ENCODE assay signal across 10 mouse cellular contexts in the genomic region with DNA sequence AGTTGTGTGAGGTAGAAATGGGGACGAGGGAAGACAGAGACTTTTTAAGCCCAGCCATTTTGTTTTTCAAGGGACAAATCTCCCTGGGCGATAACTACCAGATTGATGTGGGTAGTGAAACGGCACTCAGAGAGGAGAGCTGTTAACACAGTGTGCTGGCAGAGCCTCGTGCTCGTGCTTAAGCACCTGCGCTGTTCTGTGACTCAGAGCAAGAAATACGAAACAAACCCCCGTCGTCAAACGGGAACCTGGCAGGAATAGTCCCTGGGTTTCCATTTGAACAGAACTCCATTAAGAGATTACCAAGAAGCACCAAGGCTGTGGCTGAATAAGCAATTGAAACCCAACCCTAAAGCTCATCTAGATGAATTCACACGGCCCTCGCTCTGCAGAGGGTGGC.
DNase-seq lines count a peak whose midpoint lies in the region; ATAC-seq lines count a peak whose summit lies in the region.
"Had no signal": no experiment of that assay in that cellular context is flagged by ENCODE, and none has a peak within 500 bp of the region (broad histone marks: within the 10 kb centered on the region; RNA-seq: fewer than 3 reads in every experiment).

No protein-coding gene starts in this region.

- DNase-seq in heart, adult 18-20 months = no peak
- DNase-seq in midbrain, embryonic 14.5 days = peak; percentile 23
- peak; percentile 87 for DNase-seq in layer of hippocampus, adult 9-11 months
- peak; percentile 41 for DNase-seq in right cerebral cortex, postnatal 14 days
- no peak for DNase-seq in embryo, embryonic 10 days (ENCODE audit: low spot score)
- DNase-seq in urinary bladder, postnatal 25 days (ENCODE audit: low spot score) = no peak
- DNase-seq: heart, postnatal 14 days; lung, postnatal 14 days had no signal

- H3K9me3 ChIP-seq in heart, embryonic 14.5 days (ENCODE audit: control insufficient read depth, low read length) = no peaks in the 10 kb centered on the region
- H3K9me3 ChIP-seq in midbrain, embryonic 14.5 days (ENCODE audit: control insufficient read depth, low read length) = no peaks in the 10 kb centered on the region
- no peaks in the 10 kb centered on the region for H3K9me3 ChIP-seq in midbrain, embryonic 16.5 days (replicated peaks; ENCODE audit: control insufficient read depth, low read length, poor library complexity, severe bottlenecking)

- no peak for ATAC-seq in heart, embryonic 14.5 days (ENCODE audit: insufficient number of reproducible peaks, insufficient read depth, low FRiP score, low read depth)
- no peak for ATAC-seq in midbrain, embryonic 14.5 days (ENCODE audit: low FRiP score, low TSS enrichment)
- ATAC-seq in midbrain, embryonic 16.5 days = no peak

- no peaks in the 10 kb centered on the region for H3K27me3 ChIP-seq in heart, embryonic 14.5 days (ENCODE audit: control insufficient read depth, insufficient read depth, low read length)
- no peaks in the 10 kb centered on the region for H3K27me3 ChIP-seq in midbrain, embryonic 14.5 days (ENCODE audit: control insufficient read depth, insufficient read depth, low read length)
- no peaks in the 10 kb centered on the region for H3K27me3 ChIP-seq in midbrain, embryonic 16.5 days (ENCODE audit: control insufficient read depth, insufficient read depth, low read depth, low read length)

- H3K4me3 ChIP-seq in heart, embryonic 14.5 days (ENCODE audit: control insufficient read depth in 1 of 2, insufficient read depth in 1 of 2, low read depth in 1 of 2, low read length in 2 of 2) = no peak overlapping the region
- H3K4me3 ChIP-seq in midbrain, embryonic 14.5 days (replicated peaks; ENCODE audit: low read depth, low read length) = no peak overlapping the region
- no peak overlapping the region for H3K4me3 ChIP-seq in midbrain, embryonic 16.5 days (ENCODE audit: low read depth, low read length)

- peak overlapping the region; percentile 42; the same call in 1 of the 2 replicates for H3K4me2 ChIP-seq in heart, embryonic 14.5 days (ENCODE audit: low read length)
- H3K4me2 ChIP-seq in midbrain, embryonic 14.5 days (ENCODE audit: low read length) = no peak overlapping the region
- H3K4me2 ChIP-seq in midbrain, embryonic 16.5 days (ENCODE audit: low read length) = no peak overlapping the region

- peaks cover 4 to 17% of the 10 kb centered on the region in 2 experiments; a peak in 3 of 4 replicates for H3K4me1 ChIP-seq in heart, embryonic 14.5 days (ENCODE audit: control insufficient read depth in 2 of 2, insufficient read depth in 2 of 2, low read length in 2 of 2)
- peaks cover 38% of the 10 kb centered on the region for H3K4me1 ChIP-seq in midbrain, embryonic 14.5 days (ENCODE audit: control insufficient read depth, insufficient read depth, low read length)
- peaks cover 22% of the 10 kb centered on the region for H3K4me1 ChIP-seq in midbrain, embryonic 16.5 days (ENCODE audit: control insufficient read depth, insufficient read depth, low read length)

- peak overlapping the region; percentile 21; the same call in 1 of the 2 replicates for H3K9ac ChIP-seq in heart, embryonic 14.5 days (ENCODE audit: low read length)
- no peak overlapping the region for H3K9ac ChIP-seq in midbrain, embryonic 14.5 days (replicated peaks; ENCODE audit: low read length)
- H3K9ac ChIP-seq in midbrain, embryonic 16.5 days (ENCODE audit: low read depth, low read length) = no peak overlapping the region

- H3K36me3 ChIP-seq in heart, embryonic 14.5 days (ENCODE audit: control insufficient read depth, insufficient read depth, low read length) = no peaks in the 10 kb centered on the region
- H3K36me3 ChIP-seq in midbrain, embryonic 14.5 days (ENCODE audit: control insufficient read depth, insufficient read depth, low read length) = no peaks in the 10 kb centered on the region
- H3K36me3 ChIP-seq in midbrain, embryonic 16.5 days (ENCODE audit: control insufficient read depth, insufficient read depth, low read length) = no peaks in the 10 kb centered on the region

- WGBS in heart, embryonic 14.5 days = 39% methylated on average over 12 of the region's 12 CpGs
- 57% methylated on average over 12 of the region's 12 CpGs for WGBS in midbrain, embryonic 14.5 days
- 35% methylated on average over 12 of the region's 12 CpGs for WGBS in midbrain, embryonic 16.5 days

- H3K27ac ChIP-seq in heart, embryonic 14.5 days (replicated peaks in 1 of 2; ENCODE audit: control insufficient read depth in 1 of 2, insufficient read depth in 1 of 2, low read depth in 2 of 2, low read length in 2 of 2) = no peak overlapping the region
- H3K27ac ChIP-seq in midbrain, embryonic 14.5 days (replicated peaks; ENCODE audit: low read depth, low read length) = 0 out of 2 replicates have a peak overlapping the region, but pooled peaks have one; percentile 1
- H3K27ac ChIP-seq in midbrain, embryonic 16.5 days (ENCODE audit: low read length) = no peak overlapping the region

Comparison
In these comparisons a context has a peak if more than half of its experiments do, and no peak if none do; other contexts are left out.
1. DNase-seq: peak in midbrain, embryonic 14.5 days (single experiment), layer of hippocampus, adult 9-11 months (single experiment) and right cerebral cortex, postnatal 14 days (single experiment); none in heart, adult 18-20 months (0 of 2), embryo, embryonic 10 days (single experiment) and urinary bladder, postnatal 25 days (single experiment).